Mouse (Mus musculus) frontal cortex, adult (tissue): Measurements from ENCODE around the gene Nfix.
A peak's percentile ranks its signal among the peaks of the same experiment; 100 is the strongest.
"Not testable (repeated sequence)": the region's sequence is repeated elsewhere in the genome, so short reads cannot be mapped to it uniquely, and the experiment has no call there.

ENCODE experiments used
- ATAC-seq: cut with Nextera tagmentation; 2 replicates; pipeline ENCODE4 v1.9.2; 2017; ENCODE audit warnings: mild to moderate bottlenecking, moderate library complexity, mixed read lengths; ENCODE audit not compliant: low TSS enrichment

The Nfix gene

DNA sequence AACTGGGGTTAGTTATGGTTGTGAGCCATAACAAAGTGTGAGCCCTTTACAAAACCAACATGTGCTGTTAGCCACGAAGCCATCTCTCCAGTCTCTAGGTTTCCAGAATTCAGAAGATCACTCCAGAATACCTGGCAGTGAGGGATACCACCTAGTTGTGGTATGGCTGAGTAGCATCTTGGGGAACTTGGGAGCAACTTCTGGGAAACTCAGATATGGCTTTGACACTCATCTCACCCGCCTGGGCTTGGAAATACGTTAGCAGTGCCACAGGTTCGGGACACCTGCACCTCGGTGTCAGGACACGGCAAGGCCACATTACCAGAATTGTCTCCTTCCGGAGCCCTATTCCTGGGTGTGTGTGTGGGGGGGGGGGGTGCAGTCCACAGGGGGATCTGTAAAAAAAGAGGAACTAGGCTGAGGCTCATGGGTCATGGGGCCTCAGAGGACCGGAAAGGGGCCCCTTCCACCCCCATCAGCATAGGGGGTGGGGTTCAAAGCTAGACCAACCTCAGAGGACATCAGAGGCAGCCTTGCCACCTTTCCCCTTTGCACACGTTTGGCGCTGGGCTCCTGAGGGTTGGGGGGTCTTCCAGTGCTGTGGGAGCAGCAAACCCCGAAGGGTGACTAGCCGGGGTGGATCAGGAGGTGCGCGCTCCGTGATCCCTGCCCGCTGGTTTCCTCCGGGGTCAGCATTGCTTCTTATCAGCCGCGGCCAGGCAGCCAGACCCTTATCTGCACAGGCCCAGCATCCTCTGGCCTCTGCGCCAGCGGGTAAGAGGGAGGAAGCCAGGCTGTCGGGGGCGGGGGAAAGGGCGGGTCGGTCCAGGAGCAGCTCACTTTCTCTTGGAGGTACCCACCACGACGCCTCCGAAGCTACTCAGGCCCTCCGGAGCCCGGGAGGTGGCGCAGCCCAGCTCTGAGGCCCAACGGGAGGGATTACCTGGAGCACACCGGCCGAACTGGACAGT, 98.9 kb downstream of the Nfix start, which contains the start of gene Lyl1:
Gene Lyl1 (plus strand): TSS at position 517 of the 971 bp plus-strand sequence.
- no peak for ATAC-seq

DNA sequence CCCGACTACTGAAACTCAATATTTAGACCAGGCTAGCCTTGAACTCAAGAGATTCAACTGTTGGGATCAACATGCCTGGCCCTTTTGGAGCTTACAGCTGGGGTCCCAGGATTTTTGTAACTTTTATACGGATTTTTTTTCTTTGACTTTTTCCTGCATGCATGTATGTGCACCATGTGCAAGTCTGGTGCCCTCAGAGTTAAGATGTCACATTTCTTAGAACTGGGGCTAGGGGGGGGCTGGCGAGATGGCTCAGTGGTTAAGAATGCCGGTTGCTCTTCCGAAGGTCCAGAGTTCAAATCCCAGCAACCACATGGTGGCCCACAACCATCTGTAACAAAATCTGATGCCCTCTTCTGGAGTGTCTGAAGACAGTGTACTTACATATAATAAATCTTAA, 99.6 kb downstream of the Nfix start:
- ATAC-seq = no peak

DNA sequence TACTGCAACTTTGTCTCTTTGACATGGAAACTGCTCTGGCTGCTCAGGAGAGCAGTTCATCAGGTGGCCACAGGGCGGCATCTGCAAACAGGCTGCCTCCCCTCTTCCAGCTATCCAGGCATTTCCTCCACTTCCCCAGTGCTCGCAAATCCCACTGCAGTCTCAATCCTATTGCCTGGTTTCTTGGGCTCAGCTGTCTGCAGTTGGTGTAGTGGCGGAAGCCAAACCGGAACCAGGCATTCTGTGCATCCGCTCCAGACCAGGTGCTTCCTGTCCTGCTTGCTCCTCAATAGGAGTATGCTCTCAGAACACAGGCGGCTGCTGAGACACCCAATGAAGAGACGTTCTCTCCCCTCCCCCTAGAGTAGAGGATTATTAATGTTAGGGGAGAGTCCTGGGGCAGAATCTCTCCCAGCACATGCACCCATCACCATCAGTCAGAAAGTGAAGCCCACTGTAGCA, 100.3 kb downstream of the Nfix start:
- ATAC-seq = peak; percentile 53

DNA sequence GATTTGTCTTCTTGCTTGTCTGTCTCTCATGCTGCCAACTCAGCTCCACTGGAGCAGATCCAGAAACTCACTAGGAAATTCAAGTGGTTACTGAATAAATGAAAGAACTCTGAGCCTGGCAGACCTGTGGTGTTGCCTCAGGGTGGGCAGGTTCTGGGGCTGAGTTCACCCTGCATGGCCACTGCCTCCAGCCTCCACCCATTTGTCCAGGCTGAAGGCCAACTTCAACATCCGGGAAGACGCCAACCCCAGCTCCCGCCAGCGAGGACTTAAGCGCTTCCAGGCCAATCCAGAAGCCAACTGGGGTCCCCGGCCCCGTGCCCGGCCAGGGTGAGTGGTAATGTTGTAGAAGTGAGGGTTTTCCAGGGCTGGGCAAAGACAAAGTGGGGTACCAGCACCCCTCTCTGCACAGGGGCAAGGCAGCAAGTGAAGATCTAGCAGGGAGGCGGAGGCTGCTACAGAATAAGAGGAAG, 101.2 kb downstream of the Nfix start:
- no peak for ATAC-seq

DNA sequence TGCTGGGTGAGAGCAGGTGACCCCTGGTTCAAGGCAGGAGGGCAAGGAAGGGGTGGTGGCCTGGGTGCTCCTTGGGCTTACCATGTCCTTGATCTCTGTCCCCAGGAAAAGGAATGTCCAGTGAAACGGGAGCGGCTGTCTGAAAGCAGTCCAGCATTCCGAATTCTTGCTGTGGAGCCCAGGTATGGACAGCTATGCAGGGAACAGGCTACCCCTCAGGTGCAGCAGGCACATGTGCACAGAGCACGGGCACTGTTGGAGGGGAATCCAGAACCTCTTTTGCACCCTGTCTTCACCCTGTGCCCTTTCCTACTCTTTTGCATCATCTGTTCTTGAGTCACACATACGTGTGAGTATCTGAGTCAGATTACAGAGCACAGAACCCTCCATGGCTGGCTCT, 101.9 kb downstream of the Nfix start:
- no peak for ATAC-seq

DNA sequence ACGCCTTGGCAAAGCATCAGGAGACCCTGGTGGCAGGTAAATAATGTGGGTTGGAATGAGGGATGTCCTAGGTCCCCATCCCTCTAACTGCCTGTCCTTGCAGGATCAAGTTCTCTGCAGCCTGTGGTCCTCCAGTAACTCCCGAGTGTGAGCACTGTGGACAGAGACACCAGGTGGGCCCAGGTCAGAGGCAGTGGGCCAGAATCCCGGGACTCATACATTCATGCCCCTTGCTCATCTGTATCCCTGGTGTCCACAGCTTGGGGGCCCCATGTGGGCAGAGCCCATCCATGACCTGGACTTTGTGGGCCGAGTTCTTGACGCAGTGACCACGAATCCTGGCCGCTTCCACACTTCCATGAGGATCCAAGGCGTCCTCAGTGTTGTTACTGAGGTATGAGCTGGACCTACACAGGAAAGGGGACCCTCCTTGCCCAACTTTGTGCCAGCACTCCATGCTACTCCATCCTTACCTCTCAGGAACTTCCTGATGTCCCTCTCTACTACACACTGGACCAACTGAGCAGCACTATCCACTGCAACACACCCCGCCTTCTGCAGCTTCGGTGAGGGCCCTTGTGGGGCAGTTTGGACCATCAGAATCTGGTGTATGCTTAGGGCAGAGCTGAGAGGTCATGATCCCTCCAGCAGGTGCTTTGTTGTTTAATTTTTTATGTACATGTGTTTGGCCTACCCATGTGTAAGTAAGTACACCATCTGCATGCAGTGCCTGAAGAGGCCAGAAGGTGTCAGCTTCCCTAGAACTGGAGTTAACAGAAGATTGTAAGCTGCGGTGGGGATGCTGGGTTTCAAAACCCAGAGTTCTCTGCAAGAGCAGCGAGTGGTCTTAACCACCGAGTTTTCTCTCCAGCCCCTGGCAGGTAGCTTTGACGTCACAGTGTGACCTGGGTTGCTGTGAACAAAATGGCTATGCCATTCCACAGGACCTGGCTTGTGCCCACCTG, 102.7 kb downstream of the Nfix start:
- no peak for ATAC-seq

DNA sequence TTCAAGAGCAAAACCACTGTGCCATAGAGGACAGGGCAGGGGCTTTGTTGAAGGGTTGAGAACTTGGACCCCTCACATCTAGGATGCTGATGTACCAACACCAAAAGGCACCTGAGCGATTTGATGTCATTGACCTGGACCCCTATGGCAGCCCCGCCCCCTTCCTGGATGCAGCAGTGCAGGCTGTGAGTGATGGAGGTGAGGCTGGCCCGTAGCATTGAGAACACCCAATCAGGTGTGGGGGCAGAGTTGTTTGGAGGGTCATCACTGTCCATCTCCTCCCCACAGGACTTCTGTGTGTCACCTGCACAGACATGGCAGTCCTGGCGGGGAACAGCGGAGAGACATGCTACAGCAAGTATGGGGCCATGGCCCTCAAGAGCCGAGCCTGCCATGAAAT, 105.0 kb downstream of the Nfix start:
- ATAC-seq = no peak

DNA sequence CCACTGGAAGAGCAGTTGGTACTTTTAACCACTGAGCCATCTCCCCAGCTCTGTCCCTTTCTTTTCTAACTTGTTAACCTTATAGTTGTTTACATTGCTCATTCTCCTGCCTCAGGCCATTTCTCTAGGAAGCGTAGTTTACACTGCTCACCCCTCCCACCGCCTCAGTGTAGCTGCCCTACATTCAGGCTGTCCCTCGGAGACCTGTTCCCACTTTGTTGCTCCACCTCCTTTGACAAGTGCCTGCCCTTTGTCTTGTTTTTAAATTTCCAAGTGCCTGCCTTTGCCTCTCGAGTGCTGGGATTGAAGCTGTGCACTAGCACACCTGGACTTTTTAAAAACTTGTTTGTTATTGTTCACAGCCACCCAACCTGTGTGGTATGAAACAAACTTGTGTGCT, 106.8 kb downstream of the Nfix start:
- no peak for ATAC-seq

DNA sequence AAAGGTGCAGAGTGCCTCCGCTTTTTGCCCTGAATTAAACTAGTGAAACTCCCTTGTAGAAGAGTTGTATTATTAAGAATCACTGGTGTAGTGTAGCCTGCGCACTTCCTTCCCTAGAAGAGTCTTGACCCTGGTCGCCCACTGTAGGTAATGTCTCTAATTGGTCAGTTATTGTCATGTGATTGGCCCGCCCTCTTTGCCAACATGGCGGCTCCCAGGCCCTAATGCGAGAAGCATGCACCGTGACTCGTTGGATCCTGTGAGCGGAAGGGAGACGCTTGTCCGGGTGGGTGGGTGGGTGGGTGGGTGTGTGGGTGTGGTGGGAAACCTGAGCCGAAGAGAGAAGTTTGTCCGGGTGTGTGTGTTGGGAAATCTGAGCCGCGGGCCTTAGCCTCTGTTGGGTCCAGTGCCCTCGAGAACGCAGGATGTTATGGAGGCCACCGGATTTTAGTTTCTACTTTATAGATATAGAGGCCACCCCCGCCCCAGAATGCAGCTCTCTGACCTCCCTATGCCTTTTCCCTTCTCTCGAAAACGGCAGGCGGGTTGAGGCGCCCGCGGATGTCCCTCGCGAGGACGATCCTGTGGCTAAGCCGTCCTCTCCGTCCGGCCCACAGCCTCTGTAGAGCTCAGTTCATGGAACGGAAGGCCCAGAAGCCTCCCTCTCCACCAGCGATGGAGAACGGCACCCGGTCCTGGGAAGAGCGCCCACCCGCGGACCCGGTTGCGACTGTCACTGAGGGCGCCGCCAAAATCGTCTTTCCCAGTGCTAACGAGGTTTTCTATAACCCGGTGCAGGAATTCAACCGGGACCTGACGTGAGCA, 110.8 kb downstream of the Nfix start:
- ATAC-seq = peak; percentile 70

DNA sequence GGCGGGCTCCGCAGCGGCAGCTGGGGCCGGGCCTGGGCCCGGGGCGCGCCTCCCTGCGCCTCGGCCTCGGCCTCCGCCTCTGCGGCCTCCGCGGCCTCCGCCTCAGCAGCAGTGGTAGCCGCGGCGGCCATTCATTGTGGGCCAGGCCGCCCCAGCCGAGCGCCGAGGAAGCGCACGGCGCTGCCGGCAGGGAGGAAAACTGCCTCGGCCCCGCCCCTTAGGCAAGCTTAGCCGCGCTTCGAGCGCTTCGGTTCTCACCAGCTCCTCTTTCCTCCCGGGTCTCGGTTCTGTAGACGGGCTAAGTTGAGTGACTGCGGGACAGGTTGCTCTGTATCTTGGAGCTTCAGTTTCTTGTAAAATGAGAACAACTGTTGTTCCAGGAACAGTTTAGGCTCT, 112.4 kb downstream of the Nfix start, which contains the start of gene Nacc1:
Gene Nacc1 (minus strand): TSS at position 158 of the 396 bp plus-strand sequence.
- ATAC-seq = peak; percentile 84

DNA sequence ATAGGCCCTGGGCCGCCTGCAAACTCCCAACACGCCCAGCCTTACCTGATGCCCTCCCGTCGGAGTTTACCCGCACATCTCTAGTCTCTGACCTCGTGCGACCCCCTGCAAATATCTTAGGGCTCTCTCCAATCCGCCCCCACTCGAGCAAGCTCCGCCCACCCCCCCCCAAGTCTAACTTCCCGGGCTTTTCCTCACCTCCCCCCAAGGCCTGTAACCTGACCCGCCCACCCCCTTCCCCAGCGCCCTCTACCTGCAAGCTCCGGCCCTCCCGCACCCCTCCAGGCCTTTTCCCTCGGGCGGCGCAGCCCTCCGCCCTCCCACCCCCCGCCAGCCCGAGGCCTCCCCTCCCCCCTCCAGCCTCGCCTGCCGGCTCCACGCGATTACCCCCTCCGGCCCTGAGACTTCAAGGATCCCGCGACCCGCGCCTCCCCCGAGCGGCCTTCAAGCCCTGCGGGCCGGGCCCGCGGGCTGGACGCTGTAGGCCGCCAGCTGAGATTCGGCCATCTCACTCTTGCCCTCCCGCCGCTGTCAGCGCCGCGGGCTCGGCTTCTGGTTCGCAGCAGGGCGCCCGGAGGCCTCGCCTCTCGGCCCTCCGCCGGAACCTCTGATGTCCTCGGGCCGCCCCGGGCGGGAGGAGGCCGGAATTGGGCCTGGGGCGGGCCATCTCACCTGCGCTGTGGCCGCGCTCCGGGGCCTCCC, 113.0 kb downstream of the Nfix start:
- ATAC-seq = peak; percentile 10; the same call in 1 of the 2 replicates

DNA sequence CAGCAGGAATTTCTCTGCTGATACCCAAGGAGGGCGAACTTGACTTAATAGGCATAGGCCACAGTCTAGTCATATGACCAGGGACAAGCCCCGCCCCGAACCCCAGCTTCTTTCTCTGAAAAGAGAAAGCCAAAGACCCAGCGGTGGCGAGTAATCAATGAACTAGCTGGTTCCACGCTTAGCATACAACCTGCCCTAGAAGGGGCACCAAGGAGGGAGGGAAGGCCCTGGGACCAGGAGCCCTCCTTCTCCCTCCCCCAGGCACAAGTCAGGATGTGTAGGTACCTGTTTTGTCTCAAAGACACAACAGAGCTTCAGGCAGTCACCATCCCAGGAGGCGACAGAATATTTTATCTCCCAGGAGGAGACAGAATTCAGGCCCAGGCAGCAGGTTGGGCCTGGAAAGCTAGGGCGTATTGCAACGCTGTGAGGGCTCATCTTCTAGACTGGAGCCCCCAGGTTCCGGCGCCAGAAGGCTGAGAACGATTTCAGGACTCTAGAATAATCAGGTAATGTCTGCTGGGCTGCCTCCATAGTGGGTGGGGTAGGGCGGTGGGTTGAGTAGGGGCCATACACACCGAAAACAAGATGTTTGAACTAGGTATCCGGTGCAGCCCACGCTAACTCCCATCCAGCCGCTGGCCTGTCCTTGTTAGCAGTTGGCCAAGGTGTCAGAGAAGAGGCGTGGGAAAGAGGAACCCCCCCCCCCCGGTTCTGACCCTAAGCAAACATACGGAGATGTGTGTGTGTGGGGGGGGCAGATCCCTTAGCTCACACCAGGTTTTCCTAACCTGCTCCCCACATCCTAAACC, 113.7 kb downstream of the Nfix start, which contains the start of gene Trmt1:
Gene Trmt1 (plus strand): TSS at position 117 of the 812 bp plus-strand sequence.
- no peak for ATAC-seq

DNA sequence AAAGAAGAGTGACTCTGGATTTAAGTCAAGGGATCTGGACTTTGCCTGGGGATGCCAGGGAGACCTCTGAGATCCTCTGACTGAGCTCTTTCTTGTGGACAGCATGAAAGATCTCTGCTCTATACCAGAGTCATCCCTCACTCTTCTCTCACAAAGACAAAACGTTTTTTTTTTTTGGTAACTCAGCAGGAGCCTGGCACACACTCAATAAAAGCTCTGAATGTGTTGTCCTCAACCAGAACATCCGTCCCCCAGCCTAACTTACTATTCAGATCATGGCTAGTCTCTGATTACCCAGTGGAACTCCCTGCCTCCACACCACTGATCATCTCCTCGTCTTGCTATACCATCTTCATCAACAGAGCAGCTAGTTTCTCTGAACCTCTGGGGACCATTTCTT, 115.6 kb downstream of the Nfix start:
- no peak for ATAC-seq

DNA sequence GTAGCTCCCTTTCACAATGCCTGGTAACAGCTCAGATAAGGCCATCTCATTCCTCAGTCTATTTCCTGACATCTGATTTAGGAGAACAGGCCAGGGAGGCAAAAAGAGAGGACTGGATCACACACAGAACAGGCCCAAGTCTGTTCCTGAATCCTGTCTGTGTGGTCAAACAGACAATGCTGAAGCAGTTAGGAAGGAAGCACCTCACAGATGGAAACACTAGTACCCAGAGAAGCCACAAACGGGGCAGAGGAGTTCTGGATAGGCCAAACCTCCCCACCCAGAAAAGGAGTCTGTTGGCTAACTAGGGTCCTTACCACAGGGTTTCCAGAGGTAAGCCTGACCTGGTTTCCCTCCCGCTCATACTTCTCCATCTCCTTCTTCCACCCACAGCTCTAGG, 117.9 kb downstream of the Nfix start:
- 0 out of 2 replicates have a peak, but pooled peaks have one; percentile 2 for ATAC-seq

DNA sequence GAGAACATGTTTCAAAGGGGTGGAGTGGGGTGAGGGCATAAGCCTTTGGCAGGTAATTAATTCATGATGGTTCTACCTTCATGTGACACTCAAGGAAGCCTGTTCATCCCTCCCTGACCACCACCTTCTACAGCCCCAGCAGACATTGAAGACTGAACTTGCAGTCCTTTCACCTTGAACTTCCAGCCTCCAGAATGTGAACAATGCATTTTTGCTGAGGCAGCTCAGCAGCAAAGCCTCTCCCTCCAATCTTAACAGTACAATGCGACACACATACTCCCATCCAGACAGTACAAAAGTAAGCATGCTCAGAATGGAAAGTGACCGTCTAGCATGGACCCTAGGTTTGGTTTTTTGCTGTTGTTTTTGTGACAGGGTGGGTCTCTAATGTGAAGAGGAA, 118.7 kb downstream of the Nfix start:
- ATAC-seq = no peak

DNA sequence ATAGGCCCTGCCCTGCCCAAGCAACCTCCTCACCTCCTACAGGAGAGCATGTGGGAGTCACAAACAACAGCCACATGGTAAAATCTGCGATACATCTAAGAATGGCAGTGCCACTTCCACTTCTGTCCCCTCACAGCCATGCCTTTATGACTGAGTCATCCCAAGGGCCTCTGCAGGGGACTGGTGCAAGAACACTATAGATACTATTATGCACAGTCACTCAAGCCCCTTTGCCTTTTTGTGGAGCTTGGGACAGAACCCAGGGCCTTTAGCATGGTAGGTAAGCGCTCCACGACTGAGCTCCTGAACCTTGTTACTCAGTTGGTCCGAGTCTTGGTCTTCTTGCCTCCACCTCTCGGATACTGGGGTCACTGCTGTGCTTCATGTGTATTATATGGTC, 122.8 kb downstream of the Nfix start:
- no peak for ATAC-seq

DNA sequence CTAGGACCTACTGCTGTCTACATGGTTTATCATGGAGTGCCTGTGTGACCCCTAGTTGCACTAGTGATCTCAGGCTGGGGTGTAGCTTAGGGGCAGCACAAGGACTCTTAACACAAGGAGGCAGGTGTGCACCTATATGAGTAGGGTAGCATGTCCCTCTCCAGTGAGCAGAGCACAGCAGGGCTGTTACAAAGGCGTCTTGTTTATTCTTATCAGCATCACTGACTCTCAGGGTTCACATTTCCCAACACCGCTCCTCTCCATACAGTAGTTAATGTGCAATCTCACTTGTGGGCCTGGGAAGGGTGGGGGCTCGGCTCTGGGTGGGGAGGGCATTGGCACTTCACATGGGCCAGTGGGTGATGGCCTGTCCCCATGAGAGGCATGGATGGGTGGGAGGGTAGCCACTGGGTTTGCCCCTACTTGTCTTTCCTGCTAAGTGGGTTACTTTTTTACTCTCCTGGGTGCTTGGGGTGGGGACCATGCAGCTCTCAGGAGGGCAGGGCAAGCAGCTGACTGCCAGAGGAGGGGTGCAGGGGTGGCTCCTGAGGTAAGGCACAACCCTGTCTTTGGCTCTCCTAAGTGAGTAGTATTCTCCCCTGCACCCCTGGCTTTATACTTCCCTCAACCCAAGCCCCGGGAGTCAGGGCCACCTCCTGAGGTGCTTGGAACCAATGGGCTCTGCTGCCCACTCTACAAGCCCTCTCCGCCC, 129.7 kb downstream of the Nfix start:
- not testable (repeated sequence) for ATAC-seq

DNA sequence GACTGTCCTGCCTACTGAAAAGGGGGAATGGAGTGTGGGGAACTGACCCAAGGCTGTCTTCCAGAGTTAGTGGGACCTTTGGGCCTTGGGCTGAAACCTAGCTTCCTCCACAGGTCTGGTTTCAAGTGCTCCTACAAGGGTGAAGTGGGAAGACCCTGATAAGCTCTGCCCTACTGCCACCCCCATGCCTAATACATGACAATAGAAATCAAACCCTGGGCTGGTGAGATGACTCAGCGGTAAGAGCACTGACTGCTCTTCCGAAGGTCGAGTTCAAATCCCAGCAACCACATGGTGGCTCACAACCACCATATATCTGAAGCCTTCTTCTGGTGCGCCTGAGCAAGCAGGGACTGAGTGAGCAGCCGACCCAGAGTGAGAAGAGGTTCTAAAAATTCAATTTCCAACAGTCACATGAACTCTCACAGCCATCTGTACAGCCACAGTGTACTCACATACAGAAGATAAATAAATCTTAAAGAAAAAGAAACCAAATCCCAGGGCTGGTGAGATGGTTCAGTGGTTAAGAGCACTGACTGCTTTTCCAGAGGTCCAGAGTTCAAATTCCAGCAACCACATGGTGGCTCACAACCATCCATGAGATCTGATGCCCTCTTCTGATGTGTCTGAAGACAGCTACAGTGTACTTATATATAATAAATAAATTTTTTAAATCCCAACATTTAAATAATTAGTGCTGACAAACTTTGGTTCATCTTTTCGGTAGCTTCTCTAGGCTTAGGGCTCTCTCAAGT, 131.2 kb downstream of the Nfix start:
- no peak for ATAC-seq
